Mouse (Mus musculus): ENCODE results near the gene Arhgef5.

GRCm38 (mm10) chr6:43278247-43278646 is 12.9 kb downstream of the Arhgef5 start:
- no peak for TF ChIP-seq POLR2A (IDR thresholded peaks at IDR 0.05; ENCODE audit: borderline replicate concordance, insufficient read depth, low read length)
- TF ChIP-seq CTCF (IDR thresholded peaks at IDR 0.05; ENCODE audit: borderline replicate concordance, insufficient read depth, low read depth, low read length): peak; percentile 16; the same call in 1 of the 2 replicates
